Mouse (Mus musculus) left cerebral cortex, adult 8-10 months (tissue): ENCODE measurements around the gene Pramel5. TPM values are rescaled to one million over a fixed set of nuclear protein-coding genes. Genes with fewer than 3 reads are reported as not detected.
"Not testable (repeated sequence)": the region's sequence is repeated elsewhere in the genome, so short reads cannot be mapped to it uniquely, and the experiment has no call there.

Experiments
- DNase-seq, 2 experiments: peaks; one replicate each; pipeline ENCODE4 v3.0.0; 2022; ENCODE audit warnings: low spot score in 2 of 2
- total RNA-seq, 4 experiments: library from RNA; stranded (reverse); gene quantifications; 2 replicates each; pipeline ENCODE4 v1.2.4; 2022

Gene Pramel5
- total RNA-seq, result not detected

DNA sequence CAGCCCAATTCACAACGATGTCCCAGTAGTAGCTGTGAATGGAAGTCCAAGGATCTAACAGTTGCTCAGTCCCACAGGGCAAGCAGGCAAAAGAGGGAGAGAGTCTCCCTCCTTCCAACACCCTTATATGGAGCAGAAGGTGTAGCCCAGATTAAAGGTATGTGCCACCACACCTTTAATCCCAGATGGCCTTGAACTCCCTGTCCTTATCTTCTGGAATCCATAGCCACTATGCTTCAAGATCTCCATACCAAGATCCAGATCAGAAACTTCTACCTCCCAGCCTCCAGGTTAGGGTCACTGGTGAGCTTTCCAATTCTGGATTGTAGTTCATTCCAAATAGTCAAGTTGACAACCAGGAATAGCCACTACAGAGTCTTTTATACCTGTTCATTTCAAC, at the start of gene Pramel5:
TSS of gene Pramel5 (minus strand) at position 101 of the 400 bp plus-strand sequence.
- not testable (repeated sequence) for DNase-seq

- not testable (repeated sequence) for DNase-seq
Measured at GRCm38 (mm10) chr4:144329949-144330348, 49.7 kb upstream of the Pramel5 start, which contains the start of gene Gm13128. Gene Gm13128 (plus strand): TSS chr4:144330249.

DNA sequence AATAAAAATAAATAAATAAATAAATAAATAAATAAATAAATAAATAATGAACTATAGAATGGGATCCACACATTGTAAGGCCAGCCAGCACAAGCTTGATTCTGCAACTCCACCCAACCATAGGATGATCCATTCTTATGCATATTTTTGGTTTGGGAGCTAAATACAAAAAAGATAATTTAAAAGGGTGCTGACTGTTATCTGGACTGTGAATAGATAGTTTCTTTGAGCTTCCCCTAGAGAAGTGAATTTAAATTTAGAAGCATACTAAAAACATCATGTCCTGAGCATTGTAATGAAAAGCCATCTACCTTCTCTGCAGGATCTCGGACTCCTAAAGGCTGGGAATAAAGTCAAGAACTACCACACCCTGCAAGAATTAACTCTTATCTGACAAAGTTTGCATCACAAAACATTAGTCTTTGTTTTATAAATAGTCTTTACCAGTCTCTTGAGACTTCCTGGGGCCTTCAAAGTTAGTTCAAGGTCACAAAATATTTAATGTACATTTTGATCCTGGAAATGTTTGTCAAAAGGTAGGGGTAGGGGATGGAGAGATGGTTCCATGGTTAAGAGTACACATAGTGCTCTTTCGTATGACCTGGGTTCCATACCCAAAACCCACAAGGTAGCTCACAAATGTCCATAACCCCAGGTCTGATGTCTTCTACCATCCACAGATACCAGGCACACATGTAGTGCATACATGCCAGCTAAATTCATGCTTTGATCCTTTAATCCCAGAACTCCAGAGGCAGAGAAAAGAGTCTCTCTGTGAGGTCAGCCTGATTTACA, 32.6 kb upstream of the Pramel5 start:
- DNase-seq, result not testable (repeated sequence)

DNA sequence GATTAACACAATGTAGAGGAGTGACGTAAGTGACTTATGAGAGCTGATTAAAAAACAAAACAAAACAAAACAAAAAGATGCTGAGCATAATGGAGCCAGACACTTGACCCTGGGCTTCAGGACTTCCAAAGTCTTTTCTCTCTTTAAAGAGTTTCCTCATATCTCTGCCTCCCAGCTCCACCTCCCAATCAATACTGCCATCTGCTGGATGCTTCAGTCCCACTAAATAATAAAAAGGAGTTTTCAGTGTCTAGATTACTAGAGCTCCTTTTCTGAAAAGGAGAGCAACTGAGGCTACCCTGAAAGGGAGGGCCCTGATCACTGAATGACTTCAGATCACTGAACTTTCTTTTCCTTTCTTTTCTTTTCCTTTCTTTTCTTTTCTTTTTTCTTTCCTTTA, 19.1 kb upstream of the Pramel5 start:
- DNase-seq, result not testable (repeated sequence)

GRCm38 (mm10) chr4:144254768-144255167, 25.5 kb downstream of the Pramel5 start:
- not testable (repeated sequence) for DNase-seq

Other genes starting within 250 kb of the Pramel5 start
- not detected for gene Pramel4, start 221.4 kb downstream of the Pramel5 start, total RNA-seq
- gene Gm13102, start 174.0 kb downstream of the Pramel5 start, total RNA-seq, result not detected
- gene Oog3, start 117.8 kb downstream of the Pramel5 start, total RNA-seq, result not detected
- gene Oog2, start 89.8 kb downstream of the Pramel5 start, total RNA-seq, result not detected
- not detected for gene C87977, start 67.2 kb downstream of the Pramel5 start, total RNA-seq
- gene Gm13128, start 49.8 kb upstream of the Pramel5 start, total RNA-seq, result not detected
- gene Gm13119, start 77.5 kb upstream of the Pramel5 start, total RNA-seq, result not detected
- not detected for gene Pramef20, start 97.4 kb upstream of the Pramel5 start, total RNA-seq
- gene Pramef12, start 128.0 kb upstream of the Pramel5 start, total RNA-seq, result not detected
- gene 1700012P22Rik, start 158.3 kb upstream of the Pramel5 start, total RNA-seq, result not detected
- not detected for gene Gm9944, start 172.8 kb upstream of the Pramel5 start, total RNA-seq
- not detected for gene Aadacl3, start 183.3 kb upstream of the Pramel5 start, total RNA-seq
- gene 9430007A20Rik, start 239.3 kb upstream of the Pramel5 start, total RNA-seq, result not detected